Mouse (Mus musculus) midbrain, embryonic 11.5 days (tissue): ENCODE results near the gene Pcolce2. TPM values are rescaled to one million over a fixed set of nuclear protein-coding genes. Genes with fewer than 3 reads are reported as not detected.

Source experiments
- ATAC-seq: fragments of 200-750 bp; cut with Nextera tagmentation; 2 replicates; pipeline ENCODE4 v1.8.0; 2017; ENCODE audit warnings: moderate TSS enrichment, moderate library complexity; ENCODE audit not compliant: low FRiP score
- DNase-seq: peaks from one replicate; pipeline ENCODE4 v3.0.0; 2015; ENCODE audit warnings: low spot score; ENCODE audit errors: missing footprints
- H3K27ac ChIP-seq: fragments of 300-500 bp; sonication (generic); 2 replicates; pipeline ENCODE4 v1.5.1; 2014; ENCODE audit warnings: low read depth, low read length
- H3K27me3 ChIP-seq: fragments of 300-500 bp; sonication (generic); 2 replicates; pipeline ENCODE4 v1.6.1; 2014; ENCODE audit warnings: mild to moderate bottlenecking, low read length, moderate library complexity, mixed read lengths; ENCODE audit not compliant: control insufficient read depth, insufficient read depth
- H3K36me3 ChIP-seq: fragments of 300-500 bp; sonication (generic); 2 replicates; pipeline ENCODE4 v1.6.1; 2014; ENCODE audit warnings: mild to moderate bottlenecking, low read length, moderate library complexity, mixed read lengths; ENCODE audit not compliant: control insufficient read depth, insufficient read depth
- H3K4me1 ChIP-seq: fragments of 300-500 bp; sonication (generic); 2 replicates; pipeline ENCODE4 v1.6.1; 2014; ENCODE audit warnings: low read length; ENCODE audit not compliant: control insufficient read depth, insufficient read depth
- H3K4me2 ChIP-seq: fragments of 300-500 bp; sonication (generic); 2 replicates; pipeline ENCODE4 v1.6.1; 2014; ENCODE audit warnings: mild to moderate bottlenecking, moderate library complexity
- H3K4me3 ChIP-seq: fragments of 300-500 bp; sonication (generic); 2 replicates; pipeline ENCODE4 v1.5.1; 2014; ENCODE audit warnings: low read depth, low read length
- H3K9ac ChIP-seq: fragments of 300-500 bp; sonication (generic); 2 replicates; pipeline ENCODE4 v1.6.1; 2014; ENCODE audit warnings: low read length
- H3K9me3 ChIP-seq: fragments of 300-500 bp; sonication (generic); 2 replicates; pipeline ENCODE4 v1.6.1; 2016; ENCODE audit warnings: low read length; ENCODE audit not compliant: control insufficient read depth
- WGBS: fragments of 180-500 bp; shearing (Covaris S2); extraction: QIAGEN DNeasy Blood & Tissue Kit; methylation state at CpG from one replicate; pipeline ENCODE4 v1.1.7; 2014; 5-methylcytosine and 5-hydroxymethylcytosine counted together
- polyA plus RNA-seq: library from polyadenylated mRNA; unstranded; fragments of >200 nt; fragmentation: Nextera tagmentation; extraction: Ambion mirVana; gene quantifications from 2 replicates; pipeline ENCODE4 v1.2.1, GENCODE M21; 2014

Pcolce2 gene
- polyA plus RNA-seq, 1 experiment from 2014 or later, result 2.0 TPM

GRCm38 (mm10) chr9:95693528-95694100 lies 56.2 kb downstream of the Pcolce2 start:
- Histone ChIP-seq H3K9ac (no peak overlapping the region), H3K36me3 (no peaks in the 10 kb centered on the region), H3K27me3 (no peaks in the 10 kb centered on the region), H3K4me3 (no peak overlapping the region), H3K4me2 (no peak overlapping the region), H3K4me1 (no peaks in the 10 kb centered on the region), H3K9me3 (no peaks in the 10 kb centered on the region), H3K27ac (no peak overlapping the region)
- 86% methylated on average over 11 of the region's 11 CpGs for WGBS
- no peak for ATAC-seq
- DNase-seq, result no peak

GRCm38 (mm10) chr9:95694526-95694925 lies 57.1 kb downstream of the Pcolce2 start:
- Histone ChIP-seq H3K36me3 (no peaks in the 10 kb centered on the region), H3K4me1 (no peaks in the 10 kb centered on the region), H3K4me2 (no peak overlapping the region), H3K4me3 (no peak overlapping the region), H3K9me3 (no peaks in the 10 kb centered on the region), H3K9ac (no peak overlapping the region), H3K27me3 (no peaks in the 10 kb centered on the region), H3K27ac (no peak overlapping the region)
- WGBS, result 88% methylated on average over 12 of the region's 12 CpGs
- DNase-seq (no peak), ATAC-seq (no peak)

DNA sequence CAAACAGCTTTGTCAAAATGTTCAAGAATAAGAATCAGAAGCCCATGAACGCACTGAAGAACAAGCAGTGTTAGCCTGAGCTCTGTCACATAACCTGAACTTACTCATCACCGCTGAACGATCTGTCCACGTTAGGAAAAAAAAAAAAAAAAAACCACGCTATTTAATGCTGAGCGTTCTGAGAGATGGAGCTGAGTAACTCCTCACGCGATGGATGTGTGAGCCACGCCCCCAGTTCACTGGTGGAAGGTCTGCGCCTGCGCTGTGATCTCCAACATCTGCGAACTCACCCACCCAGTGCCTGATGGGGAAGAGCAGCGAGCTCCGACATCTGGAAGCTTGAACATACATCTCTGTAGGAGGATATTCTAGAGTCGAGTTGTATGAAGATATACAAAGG lies 57.6 kb downstream of the Pcolce2 start:
- DNase-seq (no peak), ATAC-seq (no peak)
- Histone ChIP-seq H3K36me3 (no peaks in the 10 kb centered on the region), H3K27ac (no peak overlapping the region), H3K4me3 (no peak overlapping the region), H3K4me1 (no peaks in the 10 kb centered on the region), H3K4me2 (no peak overlapping the region), H3K9ac (no peak overlapping the region), H3K27me3 (no peaks in the 10 kb centered on the region), H3K9me3 (no peaks in the 10 kb centered on the region)
- 92% methylated on average over 15 of the region's 15 CpGs for WGBS

DNA sequence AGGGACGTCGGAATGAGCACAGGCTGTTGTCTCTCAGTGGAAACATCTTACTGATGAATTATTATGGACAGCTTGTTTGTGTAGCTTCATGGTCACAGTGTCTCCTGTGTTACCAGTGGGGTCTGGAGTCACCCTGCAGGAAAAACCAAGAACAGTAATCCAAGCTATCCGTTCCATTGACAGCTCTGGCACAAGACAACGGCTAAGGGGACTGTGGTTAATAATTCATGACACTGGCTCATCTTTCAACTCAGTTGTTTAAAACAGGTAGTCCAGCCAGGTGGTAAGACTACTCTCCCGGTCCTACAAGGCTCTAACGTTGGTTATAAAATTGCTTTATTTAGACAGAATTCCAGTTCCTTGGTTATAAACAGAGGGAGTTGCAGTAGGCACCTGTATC lies 59.2 kb downstream of the Pcolce2 start:
- H3K4me3 ChIP-seq, result no peak overlapping the region
- 87% methylated on average over 6 of the region's 6 CpGs for WGBS
- ATAC-seq (no peak), DNase-seq (no peak)
- H3K27me3 ChIP-seq, result no peaks in the 10 kb centered on the region
- no peak overlapping the region for H3K9ac ChIP-seq
- no peak overlapping the region for H3K4me2 ChIP-seq
- no peaks in the 10 kb centered on the region for H3K9me3 ChIP-seq
- no peaks in the 10 kb centered on the region for H3K36me3 ChIP-seq
- no peaks in the 10 kb centered on the region for H3K4me1 ChIP-seq
- H3K27ac ChIP-seq, result no peak overlapping the region

DNA sequence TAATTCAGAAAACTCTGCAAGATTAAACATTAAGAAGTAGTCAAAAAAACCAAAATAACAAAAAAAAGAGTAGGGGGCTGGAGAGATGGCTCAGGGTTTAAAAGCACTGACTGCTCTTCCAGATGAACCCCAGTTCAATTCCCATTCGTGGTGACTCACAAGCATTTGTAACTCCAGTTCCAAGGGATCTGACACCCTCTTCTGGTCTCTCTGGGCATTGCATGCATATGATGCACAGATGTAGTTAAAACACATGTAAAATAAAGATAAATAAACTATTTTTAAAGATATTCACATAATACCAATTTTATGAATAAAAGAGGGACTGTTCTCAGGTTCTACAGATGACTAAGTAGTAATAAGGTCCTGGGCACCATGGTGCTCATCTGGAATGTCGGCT lies 60.4 kb downstream of the Pcolce2 start:
- H3K9ac ChIP-seq, result no peak overlapping the region
- no peak for ATAC-seq
- no peak overlapping the region for H3K27ac ChIP-seq
- 65% methylated on average over 2 of the region's 2 CpGs for WGBS
- DNase-seq, result no peak
- no peak overlapping the region for H3K4me2 ChIP-seq
- no peaks in the 10 kb centered on the region for H3K36me3 ChIP-seq
- H3K4me1 ChIP-seq, result no peaks in the 10 kb centered on the region
- H3K27me3 ChIP-seq, result no peaks in the 10 kb centered on the region
- no peak overlapping the region for H3K4me3 ChIP-seq
- no peaks in the 10 kb centered on the region for H3K9me3 ChIP-seq

- Histone ChIP-seq H3K9ac (no peak overlapping the region), H3K4me1 (no peaks in the 10 kb centered on the region), H3K4me3 (no peak overlapping the region), H3K9me3 (no peaks in the 10 kb centered on the region), H3K4me2 (no peak overlapping the region), H3K27me3 (no peaks in the 10 kb centered on the region), H3K36me3 (no peaks in the 10 kb centered on the region), H3K27ac (no peak overlapping the region)
- WGBS, result 75% methylated on average over 4 of the region's 4 CpGs
- DNase-seq (no peak), ATAC-seq (no peak)
Measured at GRCm38 (mm10) chr9:95699273-95699672, 61.9 kb downstream of the Pcolce2 start.

GRCm38 (mm10) chr9:95704078-95704477 lies 66.7 kb downstream of the Pcolce2 start:
- 89% methylated on average over 3 of the region's 3 CpGs for WGBS
- Histone ChIP-seq H3K4me2 (no peak overlapping the region), H3K9ac (no peak overlapping the region), H3K27ac (no peak overlapping the region), H3K4me1 (no peaks in the 10 kb centered on the region), H3K36me3 (no peaks in the 10 kb centered on the region), H3K4me3 (no peak overlapping the region), H3K27me3 (no peaks in the 10 kb centered on the region), H3K9me3 (no peaks in the 10 kb centered on the region)
- no peak for DNase-seq
- ATAC-seq, result no peak

- H3K4me3 ChIP-seq, result no peak overlapping the region
- H3K4me2 ChIP-seq, result no peak overlapping the region
- H3K27me3 ChIP-seq, result no peaks in the 10 kb centered on the region
- no peaks in the 10 kb centered on the region for H3K9me3 ChIP-seq
- DNase-seq, result no peak
- no peak overlapping the region for H3K9ac ChIP-seq
- no peaks in the 10 kb centered on the region for H3K36me3 ChIP-seq
- no peak overlapping the region for H3K27ac ChIP-seq
- H3K4me1 ChIP-seq, result no peaks in the 10 kb centered on the region
- ATAC-seq, result no peak
- 87% methylated on average over 5 of the region's 5 CpGs for WGBS
Measured at GRCm38 (mm10) chr9:95705371-95705770, 68.0 kb downstream of the Pcolce2 start.

- no peak for DNase-seq
- Histone ChIP-seq H3K9ac (no peak overlapping the region), H3K4me2 (no peak overlapping the region), H3K36me3 (no peaks in the 10 kb centered on the region), H3K9me3 (no peaks in the 10 kb centered on the region), H3K27ac (no peak overlapping the region), H3K27me3 (no peaks in the 10 kb centered on the region), H3K4me3 (no peak overlapping the region), H3K4me1 (no peaks in the 10 kb centered on the region)
- ATAC-seq, result no peak
Measured at GRCm38 (mm10) chr9:95708943-95709342, 71.5 kb downstream of the Pcolce2 start.

- no peak overlapping the region for H3K4me2 ChIP-seq
- H3K9me3 ChIP-seq, result no peaks in the 10 kb centered on the region
- no peak for DNase-seq
- no peaks in the 10 kb centered on the region for H3K4me1 ChIP-seq
- no peaks in the 10 kb centered on the region for H3K36me3 ChIP-seq
- no peak overlapping the region for H3K27ac ChIP-seq
- no peaks in the 10 kb centered on the region for H3K27me3 ChIP-seq
- WGBS, result 35% methylated on average over 8 of the region's 8 CpGs
- no peak for ATAC-seq
- no peak overlapping the region for H3K4me3 ChIP-seq
- no peak overlapping the region for H3K9ac ChIP-seq
Measured at GRCm38 (mm10) chr9:95712574-95712973, 75.2 kb downstream of the Pcolce2 start.
